Mouse (Mus musculus): ENCODE results near the gene Rab40c. TPM values are rescaled to one million over a fixed set of nuclear protein-coding genes. Genes with fewer than 3 reads are reported as not detected.

The Rab40c gene
- total and polyA plus RNA-seq, 2 experiments from 2014 or later = 38.9 to 42.1 TPM

DNA sequence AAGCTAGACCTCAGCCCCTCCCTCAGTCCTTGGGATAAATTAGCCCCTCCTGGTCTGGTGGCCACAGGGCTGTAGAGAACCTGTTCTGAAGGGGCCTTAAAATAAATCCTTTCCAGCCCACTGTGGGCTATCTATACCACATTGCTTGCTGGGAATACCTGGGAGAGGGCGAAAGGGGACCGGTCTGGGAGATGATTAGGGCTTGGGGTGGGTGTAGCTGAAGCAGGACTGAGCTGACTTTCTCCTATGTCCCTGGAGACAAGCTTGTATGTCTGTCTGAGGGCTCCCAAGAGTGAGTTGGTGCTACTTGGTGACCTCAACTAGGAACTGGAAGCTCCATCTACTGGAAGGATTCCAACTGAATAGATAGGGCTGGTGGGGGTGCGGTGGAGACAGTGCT lies 42.5 kb downstream of the Rab40c start:
- Histone ChIP-seq H3K36me3 (ENCODE audit: insufficient read depth, low read length) (peaks cover 19% of the 10 kb centered on the region; the same call in 1 of the 2 replicates), H3K4me3 (ENCODE audit: low read depth, low read length) (no peak overlapping the region), H3K9ac (replicated peaks; ENCODE audit: low read length, poor library complexity, severe bottlenecking) (no peak overlapping the region), H3K4me1 (ENCODE audit: insufficient read depth, low read length) (peaks cover 19% of the 10 kb centered on the region), H3K27me3 (ENCODE audit: insufficient read depth, low read length) (no peaks in the 10 kb centered on the region), H3K4me2 (ENCODE audit: low read depth, low read length, poor library complexity, severe bottlenecking) (0 out of 2 replicates have a peak overlapping the region, but pooled peaks have one; percentile 2), H3K27ac (ENCODE audit: low read depth, low read length) (no peak overlapping the region), H3K9me3 (ENCODE audit: low read length) (no peaks in the 10 kb centered on the region)
- WGBS = 98% methylated on average over 3 of the region's 3 CpGs
- no peak for TF ChIP-seq CTCF (IDR thresholded peaks at IDR 0.05)
- ATAC-seq (ENCODE audit: low FRiP score) = no peak
- no peak for DNase-seq (ENCODE audit: low spot score)

DNA sequence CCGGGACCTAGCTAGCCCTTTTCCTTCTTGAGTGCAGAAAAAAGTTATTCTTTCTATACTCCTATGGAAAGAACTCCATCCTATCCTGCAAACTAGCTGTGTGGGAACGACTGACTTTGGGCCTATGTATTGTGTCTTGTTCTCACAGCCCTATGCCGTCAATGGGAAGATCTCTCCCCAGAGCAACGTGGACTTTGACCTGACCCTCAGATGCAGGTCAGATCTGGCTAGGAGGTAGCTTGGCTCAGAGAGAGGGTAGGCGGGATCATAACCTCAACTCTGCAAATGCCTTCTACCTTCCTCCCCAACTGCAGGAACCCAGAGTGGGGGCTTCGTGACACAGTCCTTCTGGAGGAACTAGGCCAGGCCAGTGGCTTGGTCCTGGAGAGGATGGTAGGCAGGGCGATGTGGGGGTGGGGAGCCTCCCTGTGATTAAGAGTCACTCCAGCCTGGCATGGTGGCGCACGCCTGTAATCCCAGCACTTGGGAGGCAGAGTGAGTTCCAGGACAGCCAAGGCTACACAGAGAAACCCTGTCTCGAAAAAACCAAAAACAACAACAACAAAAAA lies 43.1 kb downstream of the Rab40c start:
- WGBS = 62% methylated on average over 10 of the region's 10 CpGs
- peak overlapping the region; percentile 76 for H3K4me3 ChIP-seq (ENCODE audit: low read depth, low read length)
- no peak for TF ChIP-seq CTCF (IDR thresholded peaks at IDR 0.05)
- no peaks in the 10 kb centered on the region for H3K9me3 ChIP-seq (ENCODE audit: low read length)
- peaks cover 19% of the 10 kb centered on the region for H3K4me1 ChIP-seq (ENCODE audit: insufficient read depth, low read length)
- ATAC-seq (ENCODE audit: low FRiP score) (no peak), DNase-seq (ENCODE audit: low spot score) (no peak)
- no peaks in the 10 kb centered on the region for H3K27me3 ChIP-seq (ENCODE audit: insufficient read depth, low read length)
- H3K4me2 ChIP-seq (ENCODE audit: low read depth, low read length, poor library complexity, severe bottlenecking) = peak overlapping the region; percentile 85
- peak overlapping the region; percentile 89 for H3K9ac ChIP-seq (replicated peaks; ENCODE audit: low read length, poor library complexity, severe bottlenecking)
- peak overlapping the region; percentile 98 for H3K27ac ChIP-seq (ENCODE audit: low read depth, low read length)
- H3K36me3 ChIP-seq (ENCODE audit: insufficient read depth, low read length) = peaks cover 16% of the 10 kb centered on the region; the same call in 1 of the 2 replicates

DNA sequence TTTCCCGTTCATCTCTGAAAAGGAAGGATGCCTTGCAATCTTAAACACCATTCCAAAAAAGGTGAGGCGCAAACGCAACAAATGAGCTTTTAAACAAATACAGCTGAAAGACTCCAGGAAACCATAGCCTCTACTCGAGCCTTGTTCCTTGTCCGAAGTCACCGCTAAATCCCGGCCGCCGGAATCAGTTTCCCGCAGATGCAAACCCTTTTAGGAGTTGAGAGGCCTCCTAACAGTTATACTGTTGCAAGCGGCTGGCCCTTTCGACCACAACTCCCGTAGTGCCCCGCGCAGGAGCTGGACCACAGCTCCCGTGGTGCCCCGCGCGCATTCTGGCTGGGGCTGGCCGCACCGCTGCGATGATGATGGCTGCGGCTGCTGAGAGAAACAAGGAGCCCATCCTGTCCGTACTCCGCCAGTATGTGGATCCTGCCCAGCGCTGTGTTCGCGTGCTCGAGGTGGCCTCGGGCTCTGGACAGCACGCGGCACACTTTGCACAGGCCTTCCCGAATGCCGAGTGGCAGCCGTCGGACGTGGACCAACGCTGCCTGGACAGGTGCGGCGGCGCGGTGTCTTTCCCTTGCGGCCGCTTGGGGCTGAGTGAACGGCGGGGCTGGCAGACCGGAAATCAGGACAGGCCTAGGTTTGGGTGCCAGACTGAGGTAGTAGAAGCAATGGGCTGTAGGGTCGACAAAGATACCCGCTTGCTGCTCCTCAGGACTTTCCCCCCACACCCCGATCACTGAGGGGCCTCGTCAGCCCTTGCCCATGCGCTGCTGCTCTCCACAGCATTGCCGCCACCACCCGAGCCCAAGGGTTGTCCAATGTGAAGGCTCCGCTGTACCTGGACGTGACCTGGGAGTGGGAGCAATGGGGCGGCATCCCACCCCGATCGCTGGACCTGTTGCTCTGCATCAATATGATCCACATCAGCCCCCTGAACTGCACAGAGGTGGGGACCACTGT lies 44.1 kb downstream of the Rab40c start:
- no peaks in the 10 kb centered on the region for H3K27me3 ChIP-seq (ENCODE audit: insufficient read depth, low read length)
- peak overlapping the region; percentile 89 for H3K9ac ChIP-seq (replicated peaks; ENCODE audit: low read length, poor library complexity, severe bottlenecking)
- peak overlapping the region; percentile 85 for H3K4me2 ChIP-seq (ENCODE audit: low read depth, low read length, poor library complexity, severe bottlenecking)
- peak overlapping the region; percentile 98 for H3K27ac ChIP-seq (ENCODE audit: low read depth, low read length)
- peaks cover 16% of the 10 kb centered on the region; the same call in 1 of the 2 replicates for H3K4me1 ChIP-seq (ENCODE audit: insufficient read depth, low read length)
- peak overlapping the region; percentile 76 for H3K4me3 ChIP-seq (ENCODE audit: low read depth, low read length)
- H3K9me3 ChIP-seq (ENCODE audit: low read length) = no peaks in the 10 kb centered on the region
- DNase-seq (ENCODE audit: low spot score) (peak; percentile 92), ATAC-seq (ENCODE audit: low FRiP score) (peak; percentile 89)
- H3K36me3 ChIP-seq (ENCODE audit: insufficient read depth, low read length) = peaks cover 16% of the 10 kb centered on the region; the same call in 1 of the 2 replicates
- WGBS = under 1% methylated on average over 58 of the region's 59 CpGs
- peak; percentile 39; the same call in 1 of the 2 replicates for TF ChIP-seq CTCF (IDR thresholded peaks at IDR 0.05)

DNA sequence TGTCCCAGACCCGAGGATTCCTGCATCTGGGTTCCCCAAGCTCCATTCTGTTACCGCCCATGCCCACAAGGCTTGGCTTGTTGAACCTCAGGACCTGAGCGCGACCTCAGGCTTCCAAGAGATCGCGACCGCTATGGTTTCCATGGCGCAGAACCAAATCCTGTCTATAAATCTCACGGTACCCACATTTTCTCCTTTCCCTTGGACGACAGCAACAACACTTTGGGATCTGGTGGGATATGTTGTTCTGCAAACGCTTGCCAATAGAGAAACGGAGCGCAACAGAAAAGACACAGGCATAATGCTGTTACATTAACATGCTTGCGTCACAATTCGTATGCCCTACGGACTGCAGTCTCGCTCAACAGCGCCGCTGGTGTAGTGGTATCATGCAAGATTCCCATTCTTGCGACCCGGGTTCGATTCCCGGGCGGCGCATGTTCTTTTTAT lies 44.8 kb downstream of the Rab40c start, which contains the start of gene Mettl26:
Gene Mettl26 (plus strand): TSS at position 354 of the 450 bp plus-strand sequence.
- ATAC-seq (ENCODE audit: low FRiP score) = peak; percentile 80
- Histone ChIP-seq H3K4me3 (ENCODE audit: low read depth, low read length) (peak within 1 kb of the TSS; percentile 76), H3K9ac (replicated peaks; ENCODE audit: low read length, poor library complexity, severe bottlenecking) (peak within 1 kb of the TSS; percentile 89), H3K27me3 (ENCODE audit: insufficient read depth, low read length) (no peaks in the 10 kb centered on the region), H3K9me3 (ENCODE audit: low read length) (no peaks in the 10 kb centered on the region), H3K27ac (ENCODE audit: low read depth, low read length) (peak within 1 kb of the TSS; percentile 98), H3K36me3 (ENCODE audit: insufficient read depth, low read length) (peaks cover 16% of the 10 kb centered on the region; the same call in 1 of the 2 replicates), H3K4me1 (ENCODE audit: insufficient read depth, low read length) (peaks cover 16% of the 10 kb centered on the region; the same call in 1 of the 2 replicates), H3K4me2 (ENCODE audit: low read depth, low read length, poor library complexity, severe bottlenecking) (peak within 1 kb of the TSS; percentile 85)
- peak; percentile 95 for DNase-seq (ENCODE audit: low spot score)
- WGBS = under 1% methylated on average over 25 of the region's 25 CpGs
- TF ChIP-seq CTCF (IDR thresholded peaks at IDR 0.05) = peak; percentile 49

DNA sequence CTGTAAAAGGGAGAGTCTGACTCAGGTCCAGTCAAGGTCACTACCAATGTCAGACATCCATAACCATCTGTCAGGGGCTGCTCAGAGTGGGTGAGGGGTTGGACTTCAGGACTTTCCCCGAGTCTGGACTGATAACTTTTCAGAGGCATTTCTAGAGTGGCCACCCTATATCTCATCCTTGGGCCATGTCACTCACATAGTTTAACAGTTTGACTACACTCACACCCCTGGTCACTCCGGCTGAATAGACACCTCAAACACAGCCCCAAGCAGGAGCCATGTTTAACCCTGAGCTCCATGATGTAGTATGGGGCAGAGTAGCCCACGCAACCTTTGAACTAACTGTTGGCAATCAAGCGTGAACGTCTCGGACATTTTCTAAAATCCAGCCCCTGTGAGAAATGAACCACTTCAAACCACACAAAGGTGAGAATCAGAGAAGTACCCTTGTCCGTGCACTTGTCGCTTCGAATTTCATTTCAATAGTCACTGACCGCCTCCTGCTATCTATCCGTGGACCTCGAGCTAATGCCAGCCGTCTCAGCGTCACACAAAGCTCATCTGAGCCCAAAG lies 45.3 kb downstream of the Rab40c start:
- Histone ChIP-seq H3K27ac (ENCODE audit: low read depth, low read length) (peak overlapping the region; percentile 98), H3K27me3 (ENCODE audit: insufficient read depth, low read length) (no peaks in the 10 kb centered on the region), H3K4me1 (ENCODE audit: insufficient read depth, low read length) (peaks cover 16% of the 10 kb centered on the region; the same call in 1 of the 2 replicates), H3K9me3 (ENCODE audit: low read length) (no peaks in the 10 kb centered on the region), H3K4me3 (ENCODE audit: low read depth, low read length) (peak overlapping the region; percentile 76), H3K4me2 (ENCODE audit: low read depth, low read length, poor library complexity, severe bottlenecking) (peak overlapping the region; percentile 85), H3K9ac (replicated peaks; ENCODE audit: low read length, poor library complexity, severe bottlenecking) (peak overlapping the region; percentile 89), H3K36me3 (ENCODE audit: insufficient read depth, low read length) (peaks cover 16% of the 10 kb centered on the region; the same call in 1 of the 2 replicates)
- DNase-seq (ENCODE audit: low spot score) (no peak), ATAC-seq (ENCODE audit: low FRiP score) (no peak)
- no peak for TF ChIP-seq CTCF (IDR thresholded peaks at IDR 0.05)
- WGBS = 3% methylated on average over 14 of the region's 14 CpGs

All from midbrain, postnatal 0 days (tissue).